Mouse (Mus musculus) liver, embryonic 18 days (tissue): ENCODE results near the gene Faim. TPM values are rescaled to one million over a fixed set of nuclear protein-coding genes. Genes with fewer than 3 reads are reported as not detected.

Experiments
- polyA plus RNA-seq: library from polyadenylated mRNA; depleted of rRNA; stranded (reverse); fragments of >200 nt; gene quantifications from 2 replicates; pipeline ENCODE4 v1.2.3, GENCODE M21; 2012; rRNA removed

Gene Faim
- 4.6 and 4.7 TPM in 2 replicates for polyA plus RNA-seq

GRCm38 (mm10) chr9:98985800-98986475, at the start of gene Faim:
Faim (plus strand) TSS chr9:98986373.

GRCm38 (mm10) chr9:98955103-98955715, 31.0 kb upstream of the Faim start, which contains the start of gene Foxl2:
Foxl2 (plus strand) TSS chr9:98955288.

GRCm38 (mm10) chr9:99035575-99035974, 49.4 kb downstream of the Faim start, which contains the start of gene Gm1123:
Gm1123 (minus strand) TSS chr9:99035715.

Other genes with a start within 250 kb of the Faim start
- gene Prr23a1, start 143.9 kb upstream of the Faim start, polyA plus RNA-seq = not detected in 2 replicates
- gene Prr23a2, start 129.9 kb upstream of the Faim start, polyA plus RNA-seq = not detected in 2 replicates
- gene Prr23a3, start 121.6 kb upstream of the Faim start, polyA plus RNA-seq = not detected in 2 replicates
- gene 7420426K07Rik, start 83.3 kb upstream of the Faim start, polyA plus RNA-seq = not detected in 2 replicates
- not detected in 2 replicates for gene Foxl2, start 31.1 kb upstream of the Faim start, polyA plus RNA-seq
- 0.04 and 0.05 TPM in 2 replicates for gene Gm1123, start 49.3 kb downstream of the Faim start, polyA plus RNA-seq
- 2.9 and 3.7 TPM in 2 replicates for gene Pik3cb, start 154.2 kb downstream of the Faim start, polyA plus RNA-seq